ENCODE assay signal across 9 mouse cellular contexts in the genomic region with DNA sequence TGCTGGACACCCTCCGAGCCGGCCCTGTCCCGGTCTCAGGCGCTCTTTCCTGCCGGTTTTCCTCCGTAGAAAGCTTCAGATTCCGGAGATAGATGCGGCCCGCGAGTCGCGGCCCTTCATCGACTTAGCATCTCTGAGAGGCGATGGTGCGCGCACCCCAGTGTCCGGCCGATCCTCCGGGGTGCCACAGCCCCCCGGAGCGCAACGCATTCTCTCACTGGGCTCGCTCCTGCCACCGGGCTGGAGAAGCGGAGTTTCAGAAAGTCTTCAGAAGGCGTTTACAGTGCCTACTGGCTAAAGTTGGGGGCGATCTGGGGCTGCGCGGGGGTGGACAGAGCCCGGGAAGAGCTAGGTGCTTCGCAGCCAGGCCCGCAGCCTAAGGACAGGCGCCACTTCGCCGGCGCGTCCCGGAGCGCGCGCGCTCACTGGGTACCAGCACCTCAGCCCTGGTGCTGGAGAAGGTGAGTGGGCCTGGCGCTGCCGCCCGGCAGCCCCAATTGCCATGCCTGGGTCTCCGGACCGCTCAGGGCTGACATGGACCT. TPM values are rescaled to one million over a fixed set of nuclear protein-coding genes. Genes with fewer than 3 reads are reported as not detected.
DNase-seq lines count a peak whose midpoint lies in the region; ATAC-seq lines count a peak whose summit lies in the region.
"Had no signal": no experiment of that assay in that cellular context is flagged by ENCODE, and none has a peak within 500 bp of the region (broad histone marks: within the 10 kb centered on the region; RNA-seq: fewer than 3 reads in every experiment).

No protein-coding gene starts in this region.

- no peaks in the 10 kb centered on the region for H3K9me3 ChIP-seq in heart, embryonic 10.5 days
- H3K9me3 ChIP-seq in intestine, embryonic 15.5 days = no peaks in the 10 kb centered on the region
- H3K9me3 ChIP-seq in stomach, embryonic 14.5 days (ENCODE audit: control insufficient read depth, low read depth, low read length) = no peaks in the 10 kb centered on the region

- peaks cover 95% of the 10 kb centered on the region for H3K27me3 ChIP-seq in heart, embryonic 10.5 days (ENCODE audit: insufficient read depth, poor library complexity, severe bottlenecking)
- peaks cover 72% of the 10 kb centered on the region for H3K27me3 ChIP-seq in intestine, embryonic 15.5 days (replicated peaks)
- H3K27me3 ChIP-seq in stomach, embryonic 14.5 days (ENCODE audit: control insufficient read depth, insufficient read depth, low read length) = peaks cover 46% of the 10 kb centered on the region
- H3K27me3 ChIP-seq: CH12.LX had no signal

- H3K4me3 ChIP-seq in heart, embryonic 10.5 days = peak overlapping the region; percentile 63
- peak overlapping the region; percentile 46 for H3K4me3 ChIP-seq in intestine, embryonic 15.5 days (replicated peaks)
- H3K4me3 ChIP-seq in stomach, embryonic 14.5 days (ENCODE audit: low read depth, low read length) = peak overlapping the region; percentile 46

- no peak for DNase-seq in heart, embryonic 10.5 days (ENCODE audit: low spot score)
- no peak for DNase-seq in heart, postnatal 4 days
- peak; percentile 20 to 44 for DNase-seq in right cerebral cortex, adult 2 months (ENCODE audit: low spot score in 2 of 2)
- no peak for DNase-seq in right cerebral cortex, postnatal 14 days
- no peak for DNase-seq in gastrocnemius, postnatal 14 days
- DNase-seq in layer of hippocampus, adult 9-11 months = no peak

- H3K4me1 ChIP-seq in heart, embryonic 10.5 days = peaks cover 24% of the 10 kb centered on the region
- peaks cover 21% of the 10 kb centered on the region for H3K4me1 ChIP-seq in intestine, embryonic 15.5 days (replicated peaks)
- no peaks in the 10 kb centered on the region; the same call in 1 of the 2 replicates for H3K4me1 ChIP-seq in stomach, embryonic 14.5 days (ENCODE audit: control insufficient read depth, insufficient read depth, low read length)

- H3K9ac ChIP-seq in intestine, embryonic 15.5 days = no peak overlapping the region
- 0 out of 2 replicates have a peak overlapping the region, but pooled peaks have one; percentile 28 for H3K9ac ChIP-seq in stomach, embryonic 14.5 days (replicated peaks; ENCODE audit: low read depth, low read length)

- under 1% methylated on average over 47 of the region's 47 CpGs for WGBS in heart, embryonic 10.5 days
- WGBS in intestine, embryonic 15.5 days = under 1% methylated on average over 47 of the region's 47 CpGs
- under 1% methylated on average over 47 of the region's 47 CpGs for WGBS in stomach, embryonic 14.5 days

- ATAC-seq in intestine, embryonic 15.5 days = no peak
- ATAC-seq in stomach, embryonic 14.5 days (ENCODE audit: insufficient number of reproducible peaks, insufficient read depth, low FRiP score, low read depth) = no peak

- intact Hi-C loops in gastrocnemius, postnatal 14 days (cut with DNase I; ENCODE audit: low total_unique reads) = no loop called here

- H3K36me3 ChIP-seq in heart, embryonic 10.5 days = no peaks in the 10 kb centered on the region
- H3K36me3 ChIP-seq in intestine, embryonic 15.5 days = no peaks in the 10 kb centered on the region
- H3K36me3 ChIP-seq in stomach, embryonic 14.5 days (ENCODE audit: control insufficient read depth, insufficient read depth, low read length) = no peaks in the 10 kb centered on the region

- peak overlapping the region; percentile 92 for H3K4me2 ChIP-seq in intestine, embryonic 15.5 days (replicated peaks)
- H3K4me2 ChIP-seq in stomach, embryonic 14.5 days (replicated peaks; ENCODE audit: low read depth, low read length) = peak overlapping the region; percentile 90

- no peak overlapping the region for H3K27ac ChIP-seq in heart, embryonic 10.5 days
- no peak overlapping the region for H3K27ac ChIP-seq in intestine, embryonic 15.5 days
- H3K27ac ChIP-seq in stomach, embryonic 14.5 days (ENCODE audit: low read length) = no peak overlapping the region

RNA-seq across cellular contexts. Expression of gene Crhr1, which starts 0.9 kb away (rescaled TPM):
- polyA plus RNA-seq in heart, embryonic 10.5 days (2016; fragmentation: Nextera tagmentation; extraction: Ambion mirVana) = 0.07 and 0.20 TPM in 2 replicates
- not detected for total RNA-seq in heart, postnatal 4 days (2021)
- 0.09 TPM in 2 replicates for polyA plus RNA-seq in intestine, embryonic 15.5 days (2015; fragmentation: Nextera tagmentation; extraction: Ambion mirVana)
- 0.39 and 0.93 TPM in 2 replicates for polyA plus RNA-seq in stomach, embryonic 14.5 days (2014; fragmentation: Nextera tagmentation; extraction: Ambion mirVana)
- total RNA-seq in gastrocnemius, postnatal 14 days (2021) = not detected
- total RNA-seq: CH12.LX had no signal

RNA-seq across cellular contexts. Expression of gene Sppl2c, which starts 52.6 kb away (rescaled TPM):
- polyA plus RNA-seq in heart, embryonic 10.5 days (2016; fragmentation: Nextera tagmentation; extraction: Ambion mirVana) = not detected in 2 replicates
- total RNA-seq in heart, postnatal 4 days (2021) = not detected
- polyA plus RNA-seq in intestine, embryonic 15.5 days (2015; fragmentation: Nextera tagmentation; extraction: Ambion mirVana) = not detected in 2 replicates
- polyA plus RNA-seq in stomach, embryonic 14.5 days (2014; fragmentation: Nextera tagmentation; extraction: Ambion mirVana) = not detected in 2 replicates
- total RNA-seq in gastrocnemius, postnatal 14 days (2021) = not detected
- total RNA-seq: CH12.LX had no signal

Comparison
In these comparisons a context has a peak if more than half of its experiments do, and no peak if none do; other contexts are left out.
1. DNase-seq: peak in right cerebral cortex, adult 2 months (2 of 2); none in heart, embryonic 10.5 days (single experiment), heart, postnatal 4 days (single experiment), right cerebral cortex, postnatal 14 days (single experiment), gastrocnemius, postnatal 14 days (single experiment) and layer of hippocampus, adult 9-11 months (single experiment).
2. Peak in every context shown above with its lines, with median percentiles within 50 percentile points of each other: H3K4me3 ChIP-seq.